Mouse (Mus musculus) myocyte (in vitro differentiated cells): ENCODE results near the gene Dnajb4. TPM values are rescaled to one million over a fixed set of nuclear protein-coding genes. Genes with fewer than 3 reads are reported as not detected.

ENCODE experiments used
- H3K27me3 ChIP-seq: one replicate; pipeline ENCODE4 v1.6.1; 2011; ENCODE audit not compliant: control insufficient read depth, insufficient read depth, insufficient read length
- H3K36me3 ChIP-seq: one replicate; pipeline ENCODE4 v1.6.1; 2011; ENCODE audit not compliant: control insufficient read depth, insufficient read depth
- H3K4me2 ChIP-seq: one replicate; pipeline ENCODE4 v1.6.1; 2011; ENCODE audit warnings: low read depth, control low read depth
- H3K4me3 ChIP-seq: one replicate; pipeline ENCODE4 v1.5.1; 2011; ENCODE audit warnings: mild to moderate bottlenecking, control low read depth, moderate library complexity
- H3K79me2 ChIP-seq: one replicate; pipeline ENCODE4 v1.6.1; 2011; ENCODE audit not compliant: control insufficient read depth, insufficient read depth
- H3ac ChIP-seq: one replicate; pipeline ENCODE4 v1.6.1; 2011; ENCODE audit not compliant: control insufficient read depth, insufficient read length
- CEBPB ChIP-seq: IDR thresholded peaks from 2 replicates; pipeline ENCODE4 v1.6.1; 2011; ENCODE audit warnings: mild to moderate bottlenecking, moderate library complexity; ENCODE audit not compliant: poor library complexity, insufficient read depth, severe bottlenecking
- E2F4 ChIP-seq: IDR thresholded peaks from one replicate; pipeline ENCODE4 v1.6.1; 2011; ENCODE audit warnings: mild to moderate bottlenecking, control low read depth, moderate library complexity; ENCODE audit not compliant: insufficient read depth
- MAX ChIP-seq: IDR thresholded peaks from one replicate; pipeline ENCODE4 v1.6.1; 2011; ENCODE audit warnings: low read depth, mild to moderate bottlenecking, control low read depth
- MYOD1 ChIP-seq, 3 experiments: IDR thresholded peaks; one replicate each; pipeline ENCODE4 v1.6.1; 2011; ENCODE audit warnings: control low read depth in 2 of 3, low read depth in 2 of 3, mild to moderate bottlenecking in 2 of 3, moderate library complexity in 1 of 3; ENCODE audit not compliant: insufficient read length in 2 of 3, control insufficient read depth in 1 of 3
- MYOG ChIP-seq, 3 experiments: IDR thresholded peaks; one replicate each; pipeline ENCODE4 v1.6.1; 2011; ENCODE audit warnings: control low read depth in 2 of 3, low read depth in 2 of 3, mild to moderate bottlenecking in 2 of 3; ENCODE audit not compliant: insufficient read length in 2 of 3, control insufficient read depth in 1 of 3, insufficient read depth in 1 of 3
- POLR2A ChIP-seq: IDR thresholded peaks from one replicate; pipeline ENCODE4 v1.6.1; 2011; ENCODE audit warnings: low read depth, mild to moderate bottlenecking, control low read depth, moderate library complexity; ENCODE audit not compliant: insufficient read length
- POLR2AphosphoS2 ChIP-seq: IDR thresholded peaks from one replicate; pipeline ENCODE4 v1.6.1; 2011; ENCODE audit warnings: low read depth, control low read depth; ENCODE audit not compliant: insufficient read length
- REST ChIP-seq: IDR thresholded peaks from one replicate; pipeline ENCODE4 v1.6.1; 2011; ENCODE audit warnings: mild to moderate bottlenecking, control low read depth, moderate library complexity; ENCODE audit not compliant: insufficient read depth, insufficient read length
- SRF ChIP-seq: IDR thresholded peaks from one replicate; pipeline ENCODE4 v1.6.1; 2011; ENCODE audit warnings: low read depth; ENCODE audit not compliant: control insufficient read depth, insufficient read length
- TCF12 ChIP-seq: IDR thresholded peaks from one replicate; pipeline ENCODE4 v1.6.1; 2011; ENCODE audit warnings: mild to moderate bottlenecking, control low read depth; ENCODE audit not compliant: poor library complexity, insufficient read depth, severe bottlenecking
- TCF3 ChIP-seq: IDR thresholded peaks from one replicate; pipeline ENCODE4 v1.6.1; 2011; ENCODE audit warnings: low read depth, control low read depth; ENCODE audit not compliant: insufficient read length
- USF1 ChIP-seq: IDR thresholded peaks from one replicate; pipeline ENCODE4 v1.6.1; 2011; ENCODE audit warnings: low read depth, mild to moderate bottlenecking, control low read depth, moderate library complexity
- polyA plus RNA-seq: library from polyadenylated mRNA; unstranded; fragments of >200 nt; fragmentation: generic; extraction: Trizol; gene quantifications from one replicate; pipeline ENCODE4 v1.2.1, GENCODE M21; 2012; ENCODE audit warnings: missing spikeins

The Dnajb4 gene
- polyA plus RNA-seq, 1 experiment: 8.1 TPM

DNA sequence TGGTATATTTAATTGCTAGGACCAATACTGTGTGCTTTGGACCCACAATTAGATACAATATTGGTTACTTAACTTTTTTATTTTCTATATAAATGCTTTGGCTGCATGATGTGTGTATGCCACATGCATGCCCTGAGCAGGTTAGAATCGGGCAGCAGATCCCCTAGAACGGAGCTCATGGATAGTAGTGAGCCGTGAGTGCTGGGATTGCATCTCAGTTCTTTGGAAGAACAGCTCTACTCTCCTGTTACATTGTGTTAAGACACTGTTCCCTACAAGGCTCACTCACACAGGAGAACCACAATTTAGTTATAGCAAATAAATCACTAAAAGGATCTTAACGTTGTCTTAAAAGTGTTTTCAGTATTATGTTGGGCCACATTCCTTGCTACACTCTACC, 33.2 kb upstream of the Dnajb4 start:
- Histone ChIP-seq H3K4me2 (no peak overlapping the region), H3K27me3 (no peaks in the 10 kb centered on the region), H3K79me2 (no peaks in the 10 kb centered on the region), H3ac (no peak overlapping the region), H3K36me3 (peaks cover 77% of the 10 kb centered on the region), H3K4me3 (no peak overlapping the region)
- no peak for TF ChIP-seq TCF12
- TF ChIP-seq CEBPB: no peak
- TF ChIP-seq POLR2AphosphoS2: peak; percentile 65
- TF ChIP-seq TCF3: no peak
- TF ChIP-seq MAX: no peak
- TF ChIP-seq USF1: no peak
- no peak for TF ChIP-seq MYOD1 (IDR thresholded peaks at IDR 0.05; ENCODE audit: control insufficient read depth in 1 of 3, insufficient read length in 2 of 3, low read depth in 2 of 3)
- TF ChIP-seq SRF: no peak

DNA sequence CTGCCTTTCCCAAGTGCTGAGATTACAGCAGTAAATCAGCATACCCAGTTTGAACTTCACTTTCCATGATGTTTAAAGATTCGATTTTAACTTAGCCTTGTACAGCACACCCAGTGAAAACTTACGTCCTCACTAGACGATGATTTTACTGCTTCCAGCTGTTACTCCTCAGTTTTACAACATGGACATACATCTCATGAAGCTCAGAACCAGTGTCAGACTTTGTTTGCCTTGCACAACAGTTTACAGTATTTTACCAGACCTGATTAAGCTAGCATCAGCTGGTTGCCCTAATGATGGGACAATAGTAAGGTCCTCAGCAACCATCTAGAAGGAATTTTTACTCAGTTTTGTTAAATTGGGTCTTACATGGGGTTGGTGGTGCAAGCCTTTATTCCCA, 31.0 kb upstream of the Dnajb4 start:
- TF ChIP-seq E2F4: no peak
- TF ChIP-seq USF1: no peak
- no peak overlapping the region for H3K4me2 ChIP-seq
- H3K27me3 ChIP-seq: no peaks in the 10 kb centered on the region
- no peak overlapping the region for H3K4me3 ChIP-seq
- peaks cover 73% of the 10 kb centered on the region for H3K36me3 ChIP-seq
- no peaks in the 10 kb centered on the region for H3K79me2 ChIP-seq
- H3ac ChIP-seq: no peak overlapping the region

DNA sequence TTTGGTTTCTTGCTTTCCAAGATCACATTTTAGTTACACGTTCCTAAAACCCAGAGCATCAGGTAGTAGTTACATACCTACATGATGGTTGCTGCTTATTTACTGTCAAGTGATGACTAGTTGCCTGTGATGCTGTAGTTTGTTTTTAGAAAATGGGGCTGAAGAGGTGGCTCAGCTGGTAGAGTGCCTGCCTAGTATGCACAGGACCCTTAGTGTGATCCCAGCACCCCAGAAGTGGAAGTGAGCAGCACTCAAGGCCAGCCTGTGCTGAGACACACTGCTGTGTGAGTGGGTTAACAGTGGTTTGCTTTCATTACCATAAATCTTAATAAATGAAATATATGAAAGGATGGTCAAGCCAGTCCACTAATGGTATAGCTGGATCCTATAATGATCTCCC, 29.5 kb upstream of the Dnajb4 start:
- Histone ChIP-seq H3K27me3 (no peaks in the 10 kb centered on the region), H3K4me3 (no peak overlapping the region), H3K4me2 (no peak overlapping the region), H3ac (no peak overlapping the region), H3K36me3 (peaks cover 78% of the 10 kb centered on the region), H3K79me2 (no peaks in the 10 kb centered on the region)
- TF ChIP-seq TCF3 (no peak), REST (no peak), MYOD1 (IDR thresholded peaks at IDR 0.05; ENCODE audit: control insufficient read depth in 1 of 3, insufficient read length in 2 of 3, low read depth in 2 of 3) (no peak), POLR2AphosphoS2 (peak; percentile 72)

DNA sequence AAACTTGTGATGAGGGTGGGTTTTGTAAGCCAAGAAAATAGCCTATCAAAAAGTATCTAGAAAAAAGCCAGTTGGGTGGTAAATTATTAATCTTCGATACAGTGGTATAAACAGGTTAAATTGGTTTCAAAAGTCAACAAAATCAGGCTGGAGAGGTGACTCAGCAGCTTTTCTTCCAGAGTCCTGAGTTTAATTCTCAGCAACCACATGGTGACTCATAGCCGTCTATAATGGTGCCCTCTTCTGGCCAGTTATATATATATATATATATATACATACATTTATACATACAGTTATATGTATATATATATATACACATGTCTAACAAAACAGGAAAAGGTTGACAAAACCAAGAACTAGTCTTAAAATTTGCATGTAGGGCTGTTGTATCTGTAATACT, 28.7 kb upstream of the Dnajb4 start:
- no peak overlapping the region for H3K4me2 ChIP-seq
- H3K36me3 ChIP-seq: peaks cover 85% of the 10 kb centered on the region
- H3ac ChIP-seq: no peak overlapping the region
- no peaks in the 10 kb centered on the region for H3K79me2 ChIP-seq
- H3K4me3 ChIP-seq: no peak overlapping the region
- TF ChIP-seq USF1: no peak
- no peak for TF ChIP-seq TCF12
- TF ChIP-seq POLR2A: no peak
- no peak for TF ChIP-seq MYOG (IDR thresholded peaks at IDR 0.05; ENCODE audit: control insufficient read depth in 1 of 3, insufficient read depth in 1 of 3, insufficient read length in 2 of 3, low read depth in 2 of 3)
- TF ChIP-seq SRF: no peak
- no peak for TF ChIP-seq CEBPB
- H3K27me3 ChIP-seq: no peaks in the 10 kb centered on the region

DNA sequence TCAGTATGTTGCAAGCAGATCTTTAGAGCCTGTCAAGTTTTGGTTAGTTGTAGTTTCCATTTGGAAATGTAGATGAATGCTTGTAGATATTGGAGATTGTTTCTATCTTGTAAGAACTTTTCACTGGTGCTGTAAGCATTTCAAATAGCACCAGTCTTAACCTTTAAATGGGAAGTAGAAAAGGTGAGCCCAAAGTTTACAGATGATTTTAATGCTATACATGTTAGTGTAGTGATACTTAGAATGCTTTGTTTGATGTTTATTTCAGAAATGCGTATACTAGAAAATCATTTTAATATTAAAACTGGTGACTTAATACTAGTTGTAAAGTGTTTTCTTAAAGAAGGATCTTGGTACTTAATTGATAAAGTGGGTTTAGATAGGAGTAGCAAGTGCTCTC, 25.7 kb upstream of the Dnajb4 start:
- TF ChIP-seq REST (no peak), MAX (no peak), SRF (no peak), POLR2A (no peak), TCF12 (no peak)
- Histone ChIP-seq H3K79me2 (no peaks in the 10 kb centered on the region), H3K36me3 (peaks cover 86% of the 10 kb centered on the region), H3ac (no peak overlapping the region), H3K4me3 (no peak overlapping the region), H3K4me2 (no peak overlapping the region), H3K27me3 (no peaks in the 10 kb centered on the region)

DNA sequence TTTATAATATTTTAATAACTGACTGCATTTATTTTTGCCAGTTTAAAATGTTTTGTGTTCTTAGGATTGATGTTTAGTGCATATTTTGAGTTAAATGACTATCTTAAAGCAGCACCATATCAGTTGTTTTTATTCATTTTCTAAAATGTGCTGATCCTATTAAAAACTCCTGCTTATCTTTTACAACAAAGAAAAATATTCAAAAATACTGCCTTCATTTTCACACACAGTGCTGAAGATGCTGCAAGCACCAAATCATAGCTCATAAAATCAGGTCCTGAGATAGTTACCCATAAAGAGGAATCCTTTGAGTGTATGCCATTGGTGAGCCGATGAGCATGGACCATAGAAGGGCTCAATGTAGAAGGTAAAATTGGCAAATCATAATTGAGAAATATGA, 25.1 kb upstream of the Dnajb4 start:
- TF ChIP-seq REST: no peak
- no peak for TF ChIP-seq TCF3
- TF ChIP-seq MYOG (IDR thresholded peaks at IDR 0.05; ENCODE audit: control insufficient read depth in 1 of 3, insufficient read depth in 1 of 3, insufficient read length in 2 of 3, low read depth in 2 of 3): no peak
- no peak for TF ChIP-seq POLR2AphosphoS2
- no peak for TF ChIP-seq MYOD1 (IDR thresholded peaks at IDR 0.05; ENCODE audit: control insufficient read depth in 1 of 3, insufficient read length in 2 of 3, low read depth in 2 of 3)
- TF ChIP-seq SRF: no peak
- no peak for TF ChIP-seq TCF12
- no peak for TF ChIP-seq MAX
- TF ChIP-seq USF1: no peak
- TF ChIP-seq POLR2A: no peak
- no peak for TF ChIP-seq CEBPB
- no peak for TF ChIP-seq E2F4
- H3ac ChIP-seq: no peak overlapping the region
- H3K27me3 ChIP-seq: no peaks in the 10 kb centered on the region
- peaks cover 5% of the 10 kb centered on the region for H3K79me2 ChIP-seq
- no peak overlapping the region for H3K4me3 ChIP-seq
- peaks cover 86% of the 10 kb centered on the region for H3K36me3 ChIP-seq
- H3K4me2 ChIP-seq: no peak overlapping the region
